Mouse (Mus musculus) gastrocnemius, postnatal 36 days (tissue): ENCODE data around the gene Nr6a1. TPM values are rescaled to one million over a fixed set of nuclear protein-coding genes. Genes with fewer than 3 reads are reported as not detected.

Experiments
- DNase-seq, 2 experiments: peaks; one replicate each; pipeline ENCODE4 v3.0.0; 2022
- intact Hi-C: fragments of 180-260 bp; cut with DNase I; formaldehyde crosslinking; loops from one replicate; pipeline ENCODE4 v1.15.1; 2025
- microRNA-seq, 2 experiments: library from miRNA; unstranded; fragments of <30 nt; microRNA quantifications; one replicate each; pipeline ENCODE4 v1.2.0; 2021
- total RNA-seq, 2 experiments: library from RNA; stranded (reverse); gene quantifications; 2 replicates each; pipeline ENCODE4 v1.2.3; 2021

Nr6a1 gene
- total RNA-seq, 2 experiments from 2014 or later = 3.3 to 5.2 TPM

GRCm38 (mm10) chr2:38691542-38691941, 235.9 kb downstream of the Nr6a1 start:
- intact Hi-C loops = no loop called here
- DNase-seq = no peak

- no peak for DNase-seq
- intact Hi-C loops = no loop called here
Observed at GRCm38 (mm10) chr2:38689881-38690280, 237.6 kb downstream of the Nr6a1 start.

GRCm38 (mm10) chr2:38688791-38689520, 238.5 kb downstream of the Nr6a1 start:
- intact Hi-C loops = no loop called here
- DNase-seq = no peak

GRCm38 (mm10) chr2:38685746-38686145, 241.7 kb downstream of the Nr6a1 start:
- intact Hi-C loops = no loop called here
- no peak for DNase-seq

GRCm38 (mm10) chr2:38683083-38683482, 244.4 kb downstream of the Nr6a1 start:
- DNase-seq = no peak
- intact Hi-C loops = no loop called here

- intact Hi-C loops = no loop called here
- no peak for DNase-seq
Observed at GRCm38 (mm10) chr2:38682209-38682608, 245.3 kb downstream of the Nr6a1 start.

GRCm38 (mm10) chr2:38678947-38679346, 248.5 kb downstream of the Nr6a1 start:
- intact Hi-C loops = no loop called here
- DNase-seq = no peak

- intact Hi-C loops = no loop called here
Observed at GRCm38 (mm10) chr2:38675366-38675969, 252.0 kb downstream of the Nr6a1 start.

More at GRCm38 (mm10) chr2:38675366-38675969, 252.0 kb downstream of the Nr6a1 start:
- no peak for DNase-seq

Small RNA genes lying within 50 kb of the gene (microRNA-seq; reads per million reads assigned to microRNA genes)
- gene Mir181a-2 = 71.2 to 142 reads per million in 2 experiments
- gene Mir181b-2 = 780 to 986 reads per million in 2 experiments

Other genes starting within 250 kb of the Nr6a1 start
- not detected for gene Nr5a1, start 213.1 kb downstream of the Nr6a1 start, total RNA-seq
- 1 to 10 TPM; 5.3 to 6.1 TPM for gene Olfml2a, start 4.3 kb upstream of the Nr6a1 start, total RNA-seq
- under 1 TPM; 0.17 to 0.31 TPM for gene Wdr38, start 69.8 kb upstream of the Nr6a1 start, total RNA-seq
- 100 to 1,000 TPM in 1 of 2 experiments, 10 to 100 TPM in 1; 94.7 to 101 TPM for gene Arpc5l, start 77.7 kb upstream of the Nr6a1 start, total RNA-seq
- 100 to 1,000 TPM; 216 to 254 TPM for gene Rpl35, start 77.9 kb upstream of the Nr6a1 start, total RNA-seq
- 10 to 100 TPM in 1 of 2 experiments, 1 to 10 TPM in 1; 9.0 to 11.0 TPM for gene Golga1, start 137.9 kb upstream of the Nr6a1 start, total RNA-seq